Mouse (Mus musculus) embryonic facial prominence, embryonic 14.5 days (tissue): ENCODE results near the gene Sesn1. TPM values are rescaled to one million over a fixed set of nuclear protein-coding genes. Genes with fewer than 3 reads are reported as not detected.
A peak's percentile ranks its signal among the peaks of the same experiment; 100 is the strongest.
"Not testable (repeated sequence)": the region's sequence is repeated elsewhere in the genome, so short reads cannot be mapped to it uniquely, and the experiment has no call there.

Experiments used
- ATAC-seq: fragments of 200-750 bp; cut with Nextera tagmentation; 2 replicates; pipeline ENCODE4 v1.8.0; 2017; ENCODE audit warnings: low read depth, moderate number of reproducible peaks, moderate TSS enrichment
- DNase-seq: peaks from one replicate; pipeline ENCODE4 v3.0.0-alpha.2; 2015; ENCODE audit warnings: low spot score
- H3K27ac ChIP-seq: fragments of 300-500 bp; sonication (generic); replicated peaks from 2 replicates; pipeline ENCODE4 v1.5.1; 2014; ENCODE audit warnings: low read depth, mild to moderate bottlenecking, low read length, moderate library complexity
- H3K27me3 ChIP-seq: fragments of 300-500 bp; sonication (generic); replicated peaks from 2 replicates; pipeline ENCODE4 v1.6.1; 2014; ENCODE audit warnings: low read length; ENCODE audit not compliant: control insufficient read depth, insufficient read depth
- H3K36me3 ChIP-seq: fragments of 300-500 bp; sonication (generic); 2 replicates; pipeline ENCODE4 v1.6.1; 2014; ENCODE audit warnings: low read length, mixed read lengths; ENCODE audit not compliant: control insufficient read depth, insufficient read depth
- H3K4me1 ChIP-seq: fragments of 300-500 bp; sonication (generic); 2 replicates; pipeline ENCODE4 v1.6.1; 2014; ENCODE audit warnings: antibody characterized with exemption, low read length; ENCODE audit not compliant: control insufficient read depth, insufficient read depth
- H3K4me2 ChIP-seq: fragments of 300-500 bp; sonication (generic); 2 replicates; pipeline ENCODE4 v1.6.1; 2014; ENCODE audit warnings: low read depth, mild to moderate bottlenecking, low read length, moderate library complexity, mixed read lengths
- H3K4me3 ChIP-seq: fragments of 300-500 bp; sonication (generic); 2 replicates; pipeline ENCODE4 v1.5.1; 2014; ENCODE audit warnings: low read depth, mild to moderate bottlenecking, low read length
- H3K9ac ChIP-seq: fragments of 300-500 bp; sonication (generic); 2 replicates; pipeline ENCODE4 v1.6.1; 2014; ENCODE audit warnings: low read depth, mild to moderate bottlenecking, low read length, moderate library complexity, mixed read lengths
- H3K9me3 ChIP-seq: fragments of 300-500 bp; sonication (generic); 2 replicates; pipeline ENCODE4 v1.6.1; 2016; ENCODE audit warnings: low read length; ENCODE audit not compliant: control insufficient read depth
- WGBS: fragments of 180-500 bp; shearing (Covaris S2); extraction: QIAGEN DNeasy Blood & Tissue Kit; methylation state at CpG from one replicate; pipeline ENCODE4 v1.1.7; 2014; 5-methylcytosine and 5-hydroxymethylcytosine counted together
- polyA plus RNA-seq: library from polyadenylated mRNA; unstranded; fragments of >200 nt; fragmentation: Nextera tagmentation; extraction: Ambion mirVana; gene quantifications from 2 replicates; pipeline ENCODE4 v1.2.1, GENCODE M21; 2014

Gene Sesn1
- polyA plus RNA-seq, 1 experiment from 2014 or later = 52.0 TPM

DNA sequence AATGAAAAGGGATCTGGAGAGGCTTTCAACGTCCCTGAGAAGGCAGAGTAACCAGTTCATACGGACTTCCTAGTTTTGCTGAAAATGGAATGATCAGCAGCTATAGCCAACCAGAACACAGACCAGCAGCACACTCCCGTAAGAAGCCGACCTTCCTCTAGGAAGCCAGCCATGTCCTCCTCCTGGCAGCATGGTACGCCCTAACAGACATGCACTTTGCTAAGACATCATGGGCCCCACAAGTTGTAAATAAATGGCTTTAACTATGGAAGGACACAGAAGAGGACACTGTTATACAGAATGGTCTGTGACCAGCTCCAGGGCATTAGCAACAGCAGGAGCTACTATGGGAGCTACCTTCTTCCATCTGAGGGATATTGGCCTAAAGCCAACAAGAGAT, 123.2 kb downstream of the Sesn1 start:
- Histone ChIP-seq H3K4me3 (no peak overlapping the region), H3K27me3 (no peaks in the 10 kb centered on the region), H3K4me2 (no peak overlapping the region), H3K9me3 (no peaks in the 10 kb centered on the region), H3K36me3 (no peaks in the 10 kb centered on the region), H3K4me1 (peaks cover 26% of the 10 kb centered on the region), H3K27ac (no peak overlapping the region), H3K9ac (no peak overlapping the region)
- ATAC-seq (no peak), DNase-seq (no peak)
- 76% methylated on average over 5 of the region's 5 CpGs for WGBS

DNA sequence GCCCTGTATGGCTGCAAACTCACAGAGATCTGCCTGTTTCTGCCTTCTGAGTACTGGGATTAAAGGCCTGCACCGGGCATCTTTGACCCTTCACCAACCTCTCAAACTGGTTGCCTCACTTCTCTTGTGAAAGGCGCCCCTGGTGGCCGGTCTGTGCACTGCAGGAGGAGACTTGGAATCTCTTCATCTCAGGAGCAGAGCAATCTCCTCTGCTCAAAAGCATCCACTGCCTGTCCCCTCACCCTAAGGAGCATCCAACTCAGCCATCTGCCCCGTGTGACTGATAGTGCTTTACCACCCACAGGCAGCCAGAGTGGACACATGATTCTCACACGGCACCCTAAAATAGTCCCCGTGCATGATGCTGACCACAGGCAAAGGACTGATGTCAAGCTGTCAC, 123.8 kb downstream of the Sesn1 start:
- ATAC-seq (no peak), DNase-seq (no peak)
- Histone ChIP-seq H3K9ac (no peak overlapping the region), H3K27ac (no peak overlapping the region), H3K27me3 (no peaks in the 10 kb centered on the region), H3K4me2 (no peak overlapping the region), H3K4me1 (peaks cover 26% of the 10 kb centered on the region), H3K9me3 (no peaks in the 10 kb centered on the region), H3K36me3 (no peaks in the 10 kb centered on the region), H3K4me3 (no peak overlapping the region)
- WGBS = 70% methylated on average over 6 of the region's 6 CpGs

DNA sequence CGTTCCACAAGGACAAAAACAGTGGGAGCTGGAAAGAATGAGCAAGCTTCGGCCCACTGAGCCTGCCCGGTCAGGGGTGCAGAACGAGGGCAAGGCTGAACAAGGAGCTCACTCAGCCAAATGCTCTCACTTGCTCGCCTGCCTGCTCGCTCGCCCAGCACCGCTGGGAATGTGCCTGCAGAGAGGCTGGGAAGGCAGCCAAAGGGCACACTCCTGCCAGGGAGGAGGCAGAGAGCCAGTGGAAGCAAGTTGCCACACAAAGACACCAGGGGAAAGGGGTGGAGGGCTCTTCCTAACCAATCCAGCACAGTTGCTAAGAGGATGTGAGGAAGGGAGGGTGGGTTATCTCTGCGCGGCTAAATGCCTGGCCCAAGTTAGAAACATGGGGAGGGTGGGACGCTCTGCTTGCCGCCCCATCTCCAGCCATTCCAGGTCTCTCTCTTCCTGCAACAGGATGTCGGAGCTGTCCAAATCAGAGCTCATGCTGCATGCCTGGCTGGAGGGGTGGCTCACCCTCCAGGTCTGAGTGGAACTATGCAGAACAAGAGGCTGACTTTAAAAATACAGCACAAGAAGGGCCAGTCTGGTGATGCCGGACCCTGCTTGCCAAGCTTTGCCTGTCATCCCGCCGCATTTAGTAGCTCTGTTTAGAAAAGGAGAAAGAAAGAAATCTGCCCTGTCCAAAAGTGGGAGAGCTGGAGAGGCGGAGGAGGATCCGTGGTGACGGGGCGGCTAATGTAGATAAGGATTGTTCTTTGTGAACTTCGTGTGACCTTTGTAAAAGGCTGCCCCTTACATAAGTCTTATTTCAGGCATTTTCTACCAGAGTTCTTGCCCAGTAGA, 125.1 kb downstream of the Sesn1 start:
- H3K36me3 ChIP-seq = no peaks in the 10 kb centered on the region
- DNase-seq (peak; percentile 90), ATAC-seq (peak; percentile 86)
- 0 out of 2 replicates have a peak overlapping the region, but pooled peaks have one; percentile 6 for H3K4me3 ChIP-seq
- H3K4me2 ChIP-seq = peak overlapping the region; percentile 36
- 15% methylated on average over 19 of the region's 21 CpGs for WGBS
- peaks cover 26% of the 10 kb centered on the region for H3K4me1 ChIP-seq
- H3K9ac ChIP-seq = no peak overlapping the region
- H3K27me3 ChIP-seq = no peaks in the 10 kb centered on the region
- peak overlapping the region; percentile 73 for H3K27ac ChIP-seq
- H3K9me3 ChIP-seq = no peaks in the 10 kb centered on the region

DNA sequence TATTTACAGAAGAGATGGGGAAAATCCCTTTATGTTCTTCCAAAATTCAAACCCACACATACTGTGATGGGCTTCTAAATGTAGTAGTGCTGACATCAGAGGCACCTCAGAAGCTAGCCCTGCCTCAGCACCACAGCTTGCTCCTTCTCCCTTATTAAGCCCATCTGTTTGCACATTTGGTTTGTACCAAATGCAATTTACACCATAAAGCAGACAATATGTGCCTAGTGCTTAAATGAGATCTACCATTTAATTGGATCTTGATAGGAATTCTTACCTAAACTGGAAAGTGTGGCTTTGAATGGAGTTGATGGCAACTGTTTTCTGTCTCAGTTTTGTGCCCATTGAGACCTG, 125.7 kb downstream of the Sesn1 start:
- H3K4me2 ChIP-seq = peak overlapping the region; percentile 36
- no peaks in the 10 kb centered on the region for H3K27me3 ChIP-seq
- no peak overlapping the region for H3K9ac ChIP-seq
- peak overlapping the region; percentile 73; the same call in 1 of the 2 replicates for H3K27ac ChIP-seq
- ATAC-seq = no peak
- H3K4me1 ChIP-seq = peaks cover 26% of the 10 kb centered on the region
- H3K4me3 ChIP-seq = no peak overlapping the region
- DNase-seq = no peak
- no peaks in the 10 kb centered on the region for H3K36me3 ChIP-seq
- no peaks in the 10 kb centered on the region for H3K9me3 ChIP-seq

DNA sequence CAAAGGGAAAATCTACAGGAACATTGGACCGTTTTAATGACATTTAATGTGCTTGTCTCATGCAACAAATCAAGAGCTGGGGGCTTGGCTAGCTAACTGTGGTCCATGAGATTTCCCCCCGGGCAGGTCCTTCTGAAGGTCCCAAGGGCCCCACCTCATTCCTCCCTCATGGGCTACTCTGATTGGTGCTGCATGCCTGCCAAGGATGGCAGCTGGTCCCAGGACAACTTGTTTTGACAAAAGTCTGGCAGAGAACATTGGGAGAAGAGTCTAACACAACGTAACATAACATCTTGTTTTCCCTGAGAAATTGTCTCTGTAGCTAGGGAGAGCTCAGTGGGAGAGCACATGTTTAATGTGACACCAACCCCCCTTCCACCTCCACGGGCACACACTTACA, 126.4 kb downstream of the Sesn1 start:
- H3K27ac ChIP-seq = no peak overlapping the region

DNA sequence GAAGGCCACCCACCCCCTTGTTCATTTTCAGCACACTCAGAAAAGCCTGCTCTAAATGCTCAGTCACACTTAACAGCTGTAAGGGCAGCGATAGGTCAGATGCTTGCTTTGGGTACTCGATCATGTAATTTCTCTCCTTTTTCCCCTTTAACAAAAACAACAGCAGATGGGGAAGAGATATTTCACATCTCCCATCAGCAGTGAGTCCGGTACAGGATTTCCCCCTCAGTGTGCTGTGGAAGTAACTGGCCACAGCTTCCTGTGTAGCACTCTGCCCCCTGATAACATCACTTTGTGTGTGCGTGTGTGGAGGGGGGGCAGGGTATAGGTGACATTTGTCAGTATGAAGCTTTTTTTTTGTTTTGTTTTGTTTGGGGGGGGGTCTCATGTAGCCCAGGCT, 127.4 kb downstream of the Sesn1 start:
- peak; percentile 38 for DNase-seq
- Histone ChIP-seq H3K9me3 (no peaks in the 10 kb centered on the region), H3K4me1 (peaks cover 26% of the 10 kb centered on the region), H3K36me3 (no peaks in the 10 kb centered on the region), H3K27me3 (no peaks in the 10 kb centered on the region), H3K4me2 (no peak overlapping the region), H3K27ac (no peak overlapping the region), H3K4me3 (no peak overlapping the region), H3K9ac (no peak overlapping the region)
- 49% methylated on average over 4 of the region's 4 CpGs for WGBS
- no peak for ATAC-seq

More for the DNA sequence above, 126.4 kb downstream of the Sesn1 start:
- Histone ChIP-seq H3K4me3 (no peak overlapping the region), H3K36me3 (no peaks in the 10 kb centered on the region), H3K4me2 (no peak overlapping the region), H3K27me3 (no peaks in the 10 kb centered on the region), H3K4me1 (peaks cover 26% of the 10 kb centered on the region), H3K9me3 (no peaks in the 10 kb centered on the region), H3K9ac (no peak overlapping the region)
- ATAC-seq (no peak), DNase-seq (peak; percentile 40)
- 54% methylated on average over 4 of the region's 4 CpGs for WGBS

DNA sequence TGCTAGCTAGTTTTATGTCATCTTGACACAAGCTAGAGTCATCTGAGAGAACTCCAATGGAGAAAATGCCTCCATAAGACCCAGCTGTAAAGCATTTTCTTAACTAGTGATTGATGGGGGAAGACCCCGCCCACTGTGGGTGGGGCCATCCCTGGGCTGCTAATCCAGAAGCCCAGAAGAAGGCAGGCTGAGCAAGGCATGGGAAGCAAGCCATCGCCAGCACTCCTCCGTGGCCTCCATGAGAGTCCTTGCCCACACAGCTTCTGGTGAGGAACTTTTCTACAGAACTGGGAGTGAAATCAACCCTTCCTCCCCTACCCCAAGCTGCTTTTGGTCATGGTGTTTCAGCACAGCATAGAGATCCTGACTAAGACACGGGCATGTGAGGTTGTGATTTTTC, 129.4 kb downstream of the Sesn1 start:
- no peak overlapping the region for H3K9ac ChIP-seq
- no peak overlapping the region for H3K4me3 ChIP-seq
- H3K9me3 ChIP-seq = no peaks in the 10 kb centered on the region
- ATAC-seq = no peak
- H3K4me1 ChIP-seq = peaks cover 26% of the 10 kb centered on the region
- WGBS = 62% methylated on average over 4 of the region's 4 CpGs
- no peaks in the 10 kb centered on the region for H3K27me3 ChIP-seq
- H3K27ac ChIP-seq = no peak overlapping the region
- no peak for DNase-seq
- no peak overlapping the region for H3K4me2 ChIP-seq
- H3K36me3 ChIP-seq = no peaks in the 10 kb centered on the region

DNA sequence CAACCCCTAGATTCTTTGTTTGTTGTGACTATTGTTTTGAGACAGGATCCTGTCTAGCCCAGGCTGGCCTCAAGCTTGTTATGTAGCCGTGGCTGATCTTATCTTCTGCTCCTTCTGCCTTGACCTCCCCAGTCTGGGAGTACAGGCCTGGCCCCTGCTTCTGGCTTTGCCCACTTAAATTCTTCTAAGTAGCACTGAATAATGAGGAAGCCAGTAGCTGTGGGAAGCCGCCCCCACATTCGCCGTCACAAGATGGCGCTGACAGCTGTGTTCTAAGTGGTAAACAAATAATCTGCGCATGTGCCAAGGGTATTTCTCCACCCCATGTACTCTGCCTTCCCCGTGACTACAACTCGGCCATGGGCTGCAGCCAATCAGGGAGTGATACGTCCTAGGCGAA, 142.6 kb downstream of the Sesn1 start:
- ATAC-seq, H3K4me2 ChIP-seq: not testable (repeated sequence)
- WGBS = 95% methylated on average over 5 of the region's 10 CpGs

More for the DNA sequence above, 142.6 kb downstream of the Sesn1 start:
- not testable (repeated sequence) for H3K4me3 ChIP-seq, H3K36me3 ChIP-seq, H3K27ac ChIP-seq, H3K9ac ChIP-seq, H3K27me3 ChIP-seq, H3K4me1 ChIP-seq, H3K9me3 ChIP-seq, DNase-seq
